Mouse (Mus musculus): Measurements from ENCODE around the gene Rab3il1. TPM values are rescaled to one million over a fixed set of nuclear protein-coding genes. Genes with fewer than 3 reads are reported as not detected.

Rab3il1 gene
- polyA plus RNA-seq, 1 experiment from 2014 or later, result 36.8 TPM

DNA sequence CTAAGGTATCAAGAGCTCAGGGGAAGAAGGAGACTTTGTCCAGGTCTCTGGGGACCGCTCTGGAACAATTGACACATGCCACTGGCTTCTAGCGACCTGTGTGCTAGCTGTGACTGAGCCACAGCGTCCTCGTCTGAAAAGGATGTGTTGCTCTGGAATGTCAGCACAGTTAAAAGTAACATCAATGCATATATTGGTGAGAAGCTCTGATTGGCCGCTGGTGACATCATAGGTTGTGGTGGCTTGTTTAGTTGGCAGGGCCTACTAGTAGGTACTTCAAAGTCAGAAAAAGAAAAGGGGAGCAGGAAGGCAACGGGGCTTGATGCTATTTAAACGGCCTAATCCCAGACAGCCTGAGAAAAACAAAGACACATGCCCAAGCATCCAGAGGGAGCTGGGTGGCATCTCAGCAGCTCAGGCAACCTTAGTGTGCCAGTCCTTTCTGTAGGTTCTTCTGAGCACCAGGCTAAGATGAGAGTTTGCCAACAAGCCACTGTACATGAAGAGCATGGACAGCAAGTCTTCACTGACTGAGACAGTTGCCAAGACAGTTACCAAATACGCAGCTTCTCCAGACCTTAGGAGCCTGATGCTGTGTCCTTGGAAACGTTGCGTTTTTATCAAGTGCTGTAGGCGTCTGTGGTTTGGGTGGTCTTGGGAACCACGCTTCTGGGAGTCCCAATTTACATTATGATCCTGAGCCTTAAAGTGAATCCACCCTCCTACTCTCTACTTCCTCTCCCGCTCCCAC is 2.6 kb upstream of the Rab3il1 start:
- DNase-seq (ENCODE audit: low spot score, missing footprints), result no peak
- H3K36me3 ChIP-seq (ENCODE audit: control insufficient read depth, insufficient read depth, low read length), result no peaks in the 10 kb centered on the region
- ATAC-seq (ENCODE audit: low FRiP score), result no peak
- H3K4me1 ChIP-seq (ENCODE audit: control insufficient read depth, insufficient read depth, low read length), result no peaks in the 10 kb centered on the region
- no peaks in the 10 kb centered on the region; the same call in 1 of the 2 replicates for H3K9me3 ChIP-seq (ENCODE audit: control insufficient read depth, low read length)
- H3K27me3 ChIP-seq (ENCODE audit: control insufficient read depth, insufficient read depth, low read length), result no peaks in the 10 kb centered on the region
- H3K4me2 ChIP-seq, result no peak overlapping the region
- no peak overlapping the region for H3K27ac ChIP-seq (ENCODE audit: low read depth, low read length)
- no peak overlapping the region for H3K9ac ChIP-seq (ENCODE audit: low read length)
- WGBS, result 71% methylated on average over 13 of the region's 13 CpGs
- no peak overlapping the region for H3K4me3 ChIP-seq (ENCODE audit: low read depth, low read length)

GRCm38 (mm10) chr19:10000330-10000729 is 1.1 kb upstream of the Rab3il1 start:
- WGBS, result 36% methylated on average over 3 of the region's 3 CpGs
- H3K27ac ChIP-seq (ENCODE audit: low read depth, low read length), result no peak overlapping the region
- no peaks in the 10 kb centered on the region; the same call in 1 of the 2 replicates for H3K9me3 ChIP-seq (ENCODE audit: control insufficient read depth, low read length)
- no peaks in the 10 kb centered on the region for H3K27me3 ChIP-seq (ENCODE audit: control insufficient read depth, insufficient read depth, low read length)
- H3K36me3 ChIP-seq (ENCODE audit: control insufficient read depth, insufficient read depth, low read length), result no peaks in the 10 kb centered on the region
- no peaks in the 10 kb centered on the region for H3K4me1 ChIP-seq (ENCODE audit: control insufficient read depth, insufficient read depth, low read length)
- DNase-seq (ENCODE audit: low spot score, missing footprints) (peak; percentile 89), ATAC-seq (ENCODE audit: low FRiP score) (peak; percentile 57; the same call in 1 of the 2 replicates)
- no peak overlapping the region for H3K4me2 ChIP-seq
- no peak overlapping the region for H3K4me3 ChIP-seq (ENCODE audit: low read depth, low read length)
- H3K9ac ChIP-seq (ENCODE audit: low read length), result no peak overlapping the region

DNA sequence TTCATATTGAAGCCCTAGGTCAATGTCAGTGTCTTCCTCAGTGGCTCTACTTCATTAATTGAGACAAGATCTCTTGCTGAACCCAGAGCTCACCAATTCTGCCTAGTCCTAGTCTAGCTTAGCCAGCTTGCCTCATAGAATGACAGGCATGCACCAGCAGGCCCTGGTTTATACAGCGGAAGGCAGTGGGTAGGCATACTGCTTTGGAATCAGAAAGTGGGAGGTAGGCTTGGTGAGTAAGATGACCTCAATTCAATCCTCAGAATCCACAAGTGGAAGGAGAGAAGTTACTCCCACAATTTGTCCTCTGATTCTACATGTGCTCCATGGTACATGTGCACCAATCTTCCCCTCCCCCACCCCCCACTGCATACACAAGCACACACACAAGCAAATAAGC is 2.2 kb downstream of the Rab3il1 start:
- ATAC-seq (ENCODE audit: low FRiP score) (no peak), DNase-seq (ENCODE audit: low spot score, missing footprints) (no peak)
- H3K4me3 ChIP-seq (ENCODE audit: low read depth, low read length), result no peak overlapping the region
- H3K9ac ChIP-seq (ENCODE audit: low read length), result no peak overlapping the region
- no peaks in the 10 kb centered on the region for H3K4me1 ChIP-seq (ENCODE audit: control insufficient read depth, insufficient read depth, low read length)
- H3K27ac ChIP-seq (ENCODE audit: low read depth, low read length), result no peak overlapping the region
- H3K36me3 ChIP-seq (ENCODE audit: control insufficient read depth, insufficient read depth, low read length), result no peaks in the 10 kb centered on the region
- H3K9me3 ChIP-seq (ENCODE audit: control insufficient read depth, low read length), result no peaks in the 10 kb centered on the region; the same call in 1 of the 2 replicates
- 88% methylated on average over 1 of the region's 1 CpGs for WGBS
- H3K4me2 ChIP-seq, result no peak overlapping the region
- H3K27me3 ChIP-seq (ENCODE audit: control insufficient read depth, insufficient read depth, low read length), result no peaks in the 10 kb centered on the region

- Histone ChIP-seq H3K27ac (ENCODE audit: low read depth, low read length) (no peak overlapping the region), H3K4me3 (ENCODE audit: low read depth, low read length) (no peak overlapping the region), H3K9ac (ENCODE audit: low read length) (no peak overlapping the region), H3K27me3 (ENCODE audit: control insufficient read depth, insufficient read depth, low read length) (no peaks in the 10 kb centered on the region), H3K4me2 (no peak overlapping the region), H3K4me1 (ENCODE audit: control insufficient read depth, insufficient read depth, low read length) (no peaks in the 10 kb centered on the region), H3K9me3 (ENCODE audit: control insufficient read depth, low read length) (no peaks in the 10 kb centered on the region), H3K36me3 (ENCODE audit: control insufficient read depth, insufficient read depth, low read length) (no peaks in the 10 kb centered on the region)
- ATAC-seq (ENCODE audit: low FRiP score) (no peak), DNase-seq (ENCODE audit: low spot score, missing footprints) (no peak)
- 91% methylated on average over 1 of the region's 1 CpGs for whole genome bisulfite sequencing
These were observed 9.9 kb downstream of the Rab3il1 start for GRCm38 (mm10) chr19:10011408-10011807.

- WGBS, result 49% methylated on average over 6 of the region's 6 CpGs
- H3K36me3 ChIP-seq (ENCODE audit: control insufficient read depth, insufficient read depth, low read length), result no peaks in the 10 kb centered on the region
- H3K27ac ChIP-seq (ENCODE audit: low read depth, low read length), result no peak overlapping the region
- no peak overlapping the region for H3K9ac ChIP-seq (ENCODE audit: low read length)
- H3K4me1 ChIP-seq (ENCODE audit: control insufficient read depth, insufficient read depth, low read length), result 0 out of 2 replicates have a peak, but pooled peaks cover 2% of the 10 kb centered on the region
- H3K4me3 ChIP-seq (ENCODE audit: low read depth, low read length), result no peak overlapping the region
- ATAC-seq (ENCODE audit: low FRiP score) (no peak), DNase-seq (ENCODE audit: low spot score, missing footprints) (no peak)
- H3K27me3 ChIP-seq (ENCODE audit: control insufficient read depth, insufficient read depth, low read length), result peaks cover 3% of the 10 kb centered on the region; the same call in 1 of the 2 replicates
- H3K9me3 ChIP-seq (ENCODE audit: control insufficient read depth, low read length), result no peaks in the 10 kb centered on the region
- H3K4me2 ChIP-seq, result no peak overlapping the region
These were observed 11.4 kb downstream of the Rab3il1 start for GRCm38 (mm10) chr19:10012827-10013278.

GRCm38 (mm10) chr19:10013348-10013747 is 11.9 kb downstream of the Rab3il1 start:
- Histone ChIP-seq H3K4me2 (no peak overlapping the region), H3K4me3 (ENCODE audit: low read depth, low read length) (no peak overlapping the region), H3K4me1 (ENCODE audit: control insufficient read depth, insufficient read depth, low read length) (peaks cover 5% of the 10 kb centered on the region), H3K9ac (ENCODE audit: low read length) (no peak overlapping the region), H3K9me3 (ENCODE audit: control insufficient read depth, low read length) (no peaks in the 10 kb centered on the region), H3K27ac (ENCODE audit: low read depth, low read length) (no peak overlapping the region), H3K36me3 (ENCODE audit: control insufficient read depth, insufficient read depth, low read length) (no peaks in the 10 kb centered on the region), H3K27me3 (ENCODE audit: control insufficient read depth, insufficient read depth, low read length) (peaks cover 3% of the 10 kb centered on the region; the same call in 1 of the 2 replicates)
- no peak for DNase-seq (ENCODE audit: low spot score, missing footprints)
- no peak for ATAC-seq (ENCODE audit: low FRiP score)
- 60% methylated on average over 3 of the region's 3 CpGs for WGBS

DNA sequence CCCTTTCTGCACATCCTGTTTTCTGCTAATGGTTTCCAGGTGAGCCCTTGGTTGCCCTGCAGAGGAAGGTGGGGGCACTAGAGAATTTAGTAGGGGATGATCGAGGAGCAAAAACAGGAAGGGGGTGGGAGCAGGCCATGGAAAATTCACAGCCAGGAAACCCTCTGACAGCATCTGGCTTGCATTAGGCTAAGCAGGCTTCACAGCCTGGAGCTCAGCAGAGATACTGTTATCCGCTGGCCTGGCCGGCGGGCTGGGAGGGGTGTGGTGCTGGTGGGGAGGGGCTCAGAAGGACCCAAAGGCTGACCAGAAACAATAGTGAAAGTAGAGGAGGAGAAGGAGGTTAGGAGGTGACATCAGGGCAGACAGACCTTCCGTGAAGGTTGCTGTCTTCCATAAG is 12.4 kb downstream of the Rab3il1 start:
- Histone ChIP-seq H3K4me1 (ENCODE audit: control insufficient read depth, insufficient read depth, low read length) (peaks cover 11% of the 10 kb centered on the region), H3K27ac (ENCODE audit: low read depth, low read length) (no peak overlapping the region), H3K9me3 (ENCODE audit: control insufficient read depth, low read length) (no peaks in the 10 kb centered on the region), H3K9ac (ENCODE audit: low read length) (no peak overlapping the region), H3K36me3 (ENCODE audit: control insufficient read depth, insufficient read depth, low read length) (no peaks in the 10 kb centered on the region), H3K4me2 (no peak overlapping the region), H3K4me3 (ENCODE audit: low read depth, low read length) (no peak overlapping the region), H3K27me3 (ENCODE audit: control insufficient read depth, insufficient read depth, low read length) (peaks cover 6% of the 10 kb centered on the region)
- 74% methylated on average over 5 of the region's 5 CpGs for WGBS
- ATAC-seq (ENCODE audit: low FRiP score), result no peak
- no peak for DNase-seq (ENCODE audit: low spot score, missing footprints)

- Histone ChIP-seq H3K27ac (ENCODE audit: low read depth, low read length) (no peak overlapping the region), H3K4me1 (ENCODE audit: control insufficient read depth, insufficient read depth, low read length) (peaks cover 11% of the 10 kb centered on the region), H3K9ac (ENCODE audit: low read length) (no peak overlapping the region), H3K36me3 (ENCODE audit: control insufficient read depth, insufficient read depth, low read length) (no peaks in the 10 kb centered on the region), H3K27me3 (ENCODE audit: control insufficient read depth, insufficient read depth, low read length) (peaks cover 12% of the 10 kb centered on the region), H3K4me3 (ENCODE audit: low read depth, low read length) (no peak overlapping the region), H3K9me3 (ENCODE audit: control insufficient read depth, low read length) (no peaks in the 10 kb centered on the region), H3K4me2 (no peak overlapping the region)
- DNase-seq (ENCODE audit: low spot score, missing footprints) (no peak), ATAC-seq (ENCODE audit: low FRiP score) (no peak)
- 81% methylated on average over 13 of the region's 13 CpGs for WGBS
These were observed 13.4 kb downstream of the Rab3il1 start for GRCm38 (mm10) chr19:10014824-10015223.

DNA sequence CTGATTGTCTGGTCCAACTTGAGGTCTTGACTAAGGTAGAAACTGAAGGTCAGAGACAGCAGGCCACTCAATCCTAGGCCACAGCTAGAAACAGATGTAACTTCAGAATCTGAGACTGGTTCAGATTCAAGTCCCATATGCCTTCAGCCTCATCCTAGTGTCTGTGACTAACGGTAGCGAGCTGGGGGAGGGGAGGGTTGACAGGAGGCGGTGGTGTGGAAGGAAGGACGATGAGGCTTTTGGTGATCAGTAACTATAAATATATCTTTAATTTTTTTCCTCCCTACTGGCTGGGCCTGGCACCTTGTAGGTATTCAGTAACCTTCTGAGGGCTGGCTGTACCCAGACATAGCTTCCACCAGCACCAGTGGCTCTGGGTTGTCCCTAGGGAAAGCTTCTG is 14.0 kb downstream of the Rab3il1 start:
- Histone ChIP-seq H3K27ac (ENCODE audit: low read depth, low read length) (no peak overlapping the region), H3K36me3 (ENCODE audit: control insufficient read depth, insufficient read depth, low read length) (no peaks in the 10 kb centered on the region), H3K27me3 (ENCODE audit: control insufficient read depth, insufficient read depth, low read length) (peaks cover 13% of the 10 kb centered on the region), H3K4me2 (no peak overlapping the region), H3K9ac (ENCODE audit: low read length) (no peak overlapping the region), H3K9me3 (ENCODE audit: control insufficient read depth, low read length) (no peaks in the 10 kb centered on the region), H3K4me3 (ENCODE audit: low read depth, low read length) (no peak overlapping the region), H3K4me1 (ENCODE audit: control insufficient read depth, insufficient read depth, low read length) (peaks cover 11% of the 10 kb centered on the region)
- no peak for ATAC-seq (ENCODE audit: low FRiP score)
- DNase-seq (ENCODE audit: low spot score, missing footprints), result no peak
- WGBS, result 80% methylated on average over 4 of the region's 4 CpGs
